Mouse (Mus musculus) embryo, embryonic 10.5 days (tissue): ENCODE measurements around the gene Cldn15.
"Not testable (repeated sequence)": the region's sequence is repeated elsewhere in the genome, so short reads cannot be mapped to it uniquely, and the experiment has no call there.

Experiments used
- DNase-seq: peaks from one replicate; pipeline ENCODE4 v3.0.0-alpha.2; 2015; ENCODE audit warnings: low spot score

The Cldn15 gene

GRCm38 (mm10) chr5:136966331-136966730, at the start of gene Cldn15:
Gene Cldn15 (plus strand): TSS chr5:136966616.
- peak; percentile 23 for DNase-seq

GRCm38 (mm10) chr5:136917613-136918242, 48.7 kb upstream of the Cldn15 start:
- no peak for DNase-seq

DNA sequence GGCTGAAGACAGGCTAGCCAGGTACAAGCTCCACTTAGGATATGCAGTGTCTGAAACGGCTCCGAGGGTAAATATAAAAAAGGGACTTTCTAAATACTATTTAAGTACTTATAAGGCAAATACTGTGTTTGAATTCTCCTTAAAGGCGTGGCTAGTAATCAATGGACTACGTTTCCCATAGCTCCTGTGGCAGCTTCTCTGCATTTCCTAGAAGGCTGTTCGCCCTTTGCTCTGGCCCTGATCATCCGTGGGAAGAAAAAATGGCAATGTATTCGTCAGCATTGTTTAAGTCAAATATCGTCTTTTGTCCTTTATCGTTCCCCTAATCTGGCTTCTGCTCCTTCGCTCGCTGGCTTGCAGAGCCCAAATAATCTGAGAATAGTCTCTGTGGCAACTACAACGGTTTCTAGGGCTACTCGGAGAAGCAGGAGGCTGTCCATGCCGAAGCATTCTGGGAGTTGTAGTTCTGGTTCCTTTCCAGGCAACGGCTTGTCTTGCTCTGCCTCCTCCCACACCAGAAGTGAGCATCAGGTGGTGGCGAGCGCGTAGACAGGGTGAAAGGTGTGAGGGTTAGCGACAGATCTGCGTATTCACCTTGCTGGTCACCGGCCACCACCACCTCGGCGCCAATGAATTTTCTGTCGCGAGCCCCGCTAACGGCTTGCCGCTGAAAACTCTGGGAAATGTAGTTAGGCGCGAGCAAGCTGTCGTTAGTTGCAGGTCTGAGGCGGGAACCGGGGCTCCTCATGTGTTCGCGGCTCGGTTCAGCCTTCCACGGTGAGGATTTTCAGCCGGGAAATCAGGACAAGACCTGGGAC, 47.6 kb upstream of the Cldn15 start:
- peak; percentile 95 for DNase-seq

DNA sequence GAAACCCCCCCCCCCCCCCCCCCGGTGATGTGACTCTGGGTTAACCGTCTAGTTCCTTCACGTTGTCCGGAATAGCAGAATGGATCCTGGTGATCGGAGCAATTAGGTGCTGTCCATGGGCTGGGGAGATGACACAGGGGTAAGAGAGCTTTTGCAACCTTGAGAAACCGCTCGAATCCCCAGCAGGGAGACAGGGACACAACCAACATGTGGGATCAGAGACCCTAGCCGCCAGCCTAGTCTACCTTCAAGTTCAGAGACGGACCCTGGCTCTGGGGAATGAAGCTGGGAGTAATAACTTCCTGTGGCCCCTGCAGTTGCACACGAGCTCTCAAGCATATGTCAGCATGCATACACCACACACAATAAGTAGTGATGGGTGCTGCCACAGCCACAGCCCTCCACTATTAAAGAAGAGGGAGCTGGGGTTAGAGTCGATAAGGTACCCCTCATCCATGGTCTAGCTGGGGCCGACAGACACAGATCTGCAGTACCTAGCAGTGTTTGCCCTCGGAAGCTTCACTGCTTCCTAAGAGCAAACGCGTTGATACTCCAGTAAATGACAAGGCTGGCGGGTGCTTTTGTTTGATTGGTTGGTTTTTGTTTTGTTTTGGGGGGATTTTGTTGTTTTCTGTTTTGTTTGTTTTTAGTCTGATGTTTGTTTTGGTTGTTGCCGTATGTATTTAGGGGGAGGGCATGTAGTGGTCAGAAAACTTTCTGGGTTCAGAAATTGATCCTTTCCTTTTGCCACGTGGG, 46.7 kb upstream of the Cldn15 start:
- peak; percentile 34 for DNase-seq

DNA sequence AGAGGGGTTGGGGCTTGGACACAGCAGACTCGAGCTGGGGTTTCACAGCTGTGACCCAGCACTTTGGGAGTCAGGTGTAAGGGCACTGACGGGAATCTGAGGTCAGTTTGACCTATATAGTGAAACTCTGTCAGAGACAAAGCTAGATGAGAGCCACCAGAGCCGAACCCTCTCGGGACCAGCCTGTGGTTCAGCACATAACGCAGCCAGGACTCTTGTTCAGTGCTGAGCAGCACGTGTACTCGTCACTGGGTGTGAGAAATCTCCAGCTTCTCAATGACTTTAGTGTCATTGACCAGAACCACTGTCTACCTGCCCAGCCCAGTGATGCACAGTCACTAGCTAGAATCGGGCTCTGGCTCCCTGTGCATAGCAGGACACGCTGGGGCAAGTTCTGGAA, 43.6 kb upstream of the Cldn15 start:
- DNase-seq = no peak

DNA sequence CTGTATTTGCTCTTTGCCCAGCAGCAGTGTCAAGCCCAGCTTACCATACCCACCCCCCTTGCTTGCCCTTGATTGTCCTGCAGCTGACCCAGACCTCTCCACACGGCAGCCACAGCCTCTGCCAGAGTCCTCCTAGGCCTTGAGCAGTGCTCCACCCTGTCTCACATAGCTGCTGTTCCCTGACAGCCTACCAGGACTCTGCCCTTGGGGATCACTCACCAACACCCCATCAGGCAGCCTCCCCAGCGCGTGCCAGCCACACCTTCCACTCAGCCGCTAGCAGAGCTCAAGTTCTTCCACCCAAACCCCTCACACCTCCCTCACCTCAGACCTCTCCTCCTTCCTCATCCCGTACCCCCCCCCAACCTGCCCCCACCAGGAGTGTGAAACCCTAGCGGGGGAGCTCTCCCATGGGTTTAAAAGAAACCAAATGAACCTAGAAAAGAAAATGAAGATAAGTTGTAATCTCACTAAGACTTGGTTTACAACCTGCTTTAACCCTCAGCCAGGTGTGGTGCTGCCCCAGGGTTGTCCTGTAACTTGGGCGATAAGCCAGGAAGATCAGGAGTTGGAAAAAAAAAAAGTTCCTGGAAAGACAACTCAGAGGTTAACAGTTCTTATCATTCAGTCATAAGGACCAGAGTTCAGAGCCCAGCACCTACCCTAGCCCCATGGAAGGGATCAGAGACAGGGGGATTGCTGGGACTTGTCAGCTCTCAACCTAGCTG, 42.5 kb upstream of the Cldn15 start:
- DNase-seq = no peak

GRCm38 (mm10) chr5:136929073-136929472, 37.3 kb upstream of the Cldn15 start:
- peak; percentile 94 for DNase-seq

- DNase-seq = no peak
Observed at GRCm38 (mm10) chr5:136931896-136932295, 34.5 kb upstream of the Cldn15 start.

DNA sequence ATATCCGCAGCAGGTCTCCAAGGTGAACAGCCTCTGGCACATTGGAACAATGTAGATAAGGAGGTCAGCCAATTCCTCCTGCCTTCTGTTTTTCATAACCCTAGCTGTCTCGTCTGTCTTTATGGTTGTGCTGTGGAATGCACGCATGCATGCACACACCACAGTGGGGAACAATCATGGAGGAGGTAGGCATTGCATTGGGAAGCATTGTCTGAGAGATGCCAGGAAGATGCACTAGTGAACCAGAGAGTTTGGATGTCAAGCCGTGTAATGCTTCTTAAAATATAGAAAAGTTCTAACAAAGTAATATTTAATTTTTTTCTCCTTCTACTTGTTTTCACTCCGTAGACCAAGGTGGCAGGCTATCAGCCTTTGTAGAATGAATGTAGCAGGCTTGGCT, 33.5 kb upstream of the Cldn15 start:
- DNase-seq = no peak

DNA sequence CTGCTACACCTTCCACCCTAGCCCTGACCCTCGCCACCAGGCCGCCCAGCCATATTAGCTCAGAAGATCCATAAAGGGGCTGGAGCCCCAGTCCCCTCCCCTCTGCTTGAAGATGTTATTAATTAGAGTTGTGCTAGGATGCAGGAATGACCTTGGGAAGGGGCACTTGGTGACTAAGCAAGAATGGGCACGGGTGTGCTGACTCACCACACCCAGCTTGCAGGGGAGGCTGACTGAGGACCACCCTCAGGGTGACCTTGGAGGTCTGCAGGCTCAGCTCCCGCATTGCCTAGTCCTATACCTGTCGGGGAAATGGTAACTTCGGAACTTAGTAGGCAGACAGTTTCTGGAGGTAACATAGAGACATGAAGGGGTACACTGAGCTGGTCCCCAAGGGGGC, 32.5 kb upstream of the Cldn15 start:
- DNase-seq = no peak

DNA sequence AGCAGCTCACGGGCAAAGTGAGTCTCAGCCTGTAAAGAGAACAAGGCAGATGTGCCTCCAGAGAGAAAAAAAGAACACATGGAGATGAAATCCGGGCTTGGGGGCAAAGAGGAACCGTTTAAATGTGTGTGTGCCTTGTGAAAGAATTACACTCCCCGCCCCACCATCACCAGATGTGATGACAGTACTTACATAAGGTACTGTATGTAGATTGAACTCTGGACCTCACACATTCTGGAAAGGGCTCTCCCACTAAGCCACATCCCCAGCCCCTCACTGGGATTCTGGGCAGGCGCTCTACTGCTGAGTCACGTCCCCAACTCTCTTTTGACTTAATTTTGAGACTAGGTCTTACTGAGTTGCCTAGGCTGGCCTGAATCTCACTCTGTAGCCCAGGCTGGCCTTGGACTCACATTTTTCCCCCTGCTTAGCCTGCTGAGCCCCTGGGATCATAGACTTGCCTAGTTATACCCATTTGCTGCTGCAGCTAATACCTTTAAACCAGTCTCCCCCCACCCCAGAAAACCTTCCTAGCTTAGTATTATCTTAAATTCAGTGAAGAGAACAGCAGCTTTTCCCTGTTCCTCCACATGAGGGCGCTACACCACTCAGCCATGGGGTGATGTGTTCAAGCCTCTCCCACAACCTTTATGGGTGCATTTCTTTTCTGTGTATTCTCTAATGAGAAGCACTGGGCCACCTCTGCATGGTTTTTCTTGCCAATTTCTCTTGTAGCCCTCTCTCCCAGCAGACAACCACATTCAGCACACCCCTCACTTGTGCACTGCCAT, 30.3 kb upstream of the Cldn15 start:
- no peak for DNase-seq

DNA sequence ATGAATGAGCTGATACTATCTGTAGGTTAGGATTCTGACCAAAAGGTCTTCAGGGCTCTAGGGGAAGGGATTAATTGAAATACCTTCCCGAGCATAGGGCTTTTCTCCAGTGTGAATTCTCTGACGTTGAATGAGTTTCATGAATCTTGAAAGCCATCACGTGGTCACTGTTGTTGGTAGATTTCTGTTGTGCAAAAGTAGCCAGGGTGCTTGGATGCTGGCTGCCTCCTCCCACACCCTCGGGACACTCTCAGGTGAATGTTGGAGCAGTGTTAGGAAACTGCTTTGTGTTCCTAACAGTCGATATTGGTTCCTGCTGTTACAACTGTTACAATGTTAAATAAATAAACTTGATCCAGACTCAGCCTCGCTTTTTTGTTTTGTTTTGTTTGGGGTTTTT, 29.7 kb upstream of the Cldn15 start:
- no peak for DNase-seq

GRCm38 (mm10) chr5:136937621-136938020, 28.8 kb upstream of the Cldn15 start:
- no peak for DNase-seq

DNA sequence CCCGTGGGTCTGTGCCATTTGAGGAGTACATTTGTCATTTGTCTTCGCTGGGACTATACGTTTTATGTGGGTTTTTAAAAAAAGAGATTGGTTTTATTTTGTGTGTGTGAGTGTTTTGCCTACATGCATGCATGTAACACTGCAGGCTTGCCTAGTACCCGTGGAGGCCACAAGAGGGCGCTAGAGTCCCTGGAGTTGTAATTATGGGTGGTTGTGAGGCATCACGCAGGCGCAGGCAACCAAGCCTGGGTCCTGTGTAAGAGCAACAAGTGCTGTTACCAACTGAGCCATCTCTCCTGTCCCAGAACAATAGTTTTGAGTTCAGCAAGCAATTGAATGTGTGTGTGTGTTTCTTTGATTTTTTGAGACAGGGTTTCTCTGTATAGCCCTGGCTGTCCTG, 27.1 kb upstream of the Cldn15 start:
- DNase-seq = no peak

DNA sequence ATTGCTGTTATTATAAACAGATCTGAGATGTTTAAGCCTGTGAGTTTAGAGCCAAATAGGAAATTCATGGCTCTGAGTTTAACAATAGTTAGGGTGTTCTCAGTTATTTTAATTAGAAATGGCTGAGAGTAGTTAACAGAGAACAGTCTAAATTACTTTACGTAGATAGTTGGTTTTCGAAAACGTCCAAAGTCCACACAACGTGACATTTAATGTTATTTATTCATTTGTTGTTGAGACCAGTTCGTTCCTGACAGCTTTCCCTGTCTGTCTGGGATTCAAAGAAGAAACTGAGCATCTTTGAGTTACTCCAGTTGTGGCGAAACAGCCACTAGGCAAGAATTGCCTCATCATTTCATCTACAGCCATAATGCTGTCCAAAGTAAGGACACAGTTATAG, 26.4 kb upstream of the Cldn15 start:
- DNase-seq = not testable (repeated sequence)

GRCm38 (mm10) chr5:136940845-136941560, 25.4 kb upstream of the Cldn15 start:
- no peak for DNase-seq

DNA sequence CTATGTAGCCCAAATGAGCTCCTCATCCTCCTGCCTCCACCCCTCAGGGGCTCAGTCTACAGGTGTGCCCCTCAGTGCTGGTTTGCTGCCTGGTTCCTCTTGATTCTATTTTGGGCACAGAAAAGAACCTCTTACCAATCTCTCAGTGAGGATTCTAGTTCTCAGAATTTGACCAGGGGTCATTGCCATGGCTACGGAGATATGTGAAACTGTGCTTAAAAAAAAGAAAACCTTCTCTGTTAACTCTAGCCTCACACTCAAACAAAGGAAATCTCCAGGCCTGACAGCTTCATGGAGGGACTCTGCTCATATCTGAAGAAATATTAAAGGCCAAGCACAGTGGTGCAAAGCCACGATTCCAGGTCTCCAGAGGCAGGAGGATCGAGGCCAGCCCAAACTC, 23.6 kb upstream of the Cldn15 start:
- peak; percentile 14 for DNase-seq

GRCm38 (mm10) chr5:136943382-136943781, 23.0 kb upstream of the Cldn15 start:
- no peak for DNase-seq

DNA sequence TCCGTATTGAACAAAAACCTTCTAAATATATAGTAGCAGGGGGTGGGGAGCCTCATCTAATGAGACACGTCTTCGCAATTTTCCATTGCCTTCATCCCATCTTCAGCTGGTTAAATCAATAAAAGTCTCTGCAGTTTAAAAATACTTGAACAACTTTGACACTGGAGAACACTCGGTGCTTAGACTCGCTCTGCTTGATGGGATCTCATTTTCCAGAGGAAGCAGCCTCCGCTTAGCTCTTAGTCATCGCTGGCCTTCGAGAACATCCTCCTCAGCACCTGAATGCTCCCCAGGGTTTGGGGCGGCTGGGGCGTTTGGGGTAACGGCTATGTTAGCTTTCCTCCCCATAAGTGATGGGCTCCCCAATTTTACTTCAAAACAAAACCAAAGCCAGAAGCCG, 21.3 kb upstream of the Cldn15 start:
- no peak for DNase-seq

DNA sequence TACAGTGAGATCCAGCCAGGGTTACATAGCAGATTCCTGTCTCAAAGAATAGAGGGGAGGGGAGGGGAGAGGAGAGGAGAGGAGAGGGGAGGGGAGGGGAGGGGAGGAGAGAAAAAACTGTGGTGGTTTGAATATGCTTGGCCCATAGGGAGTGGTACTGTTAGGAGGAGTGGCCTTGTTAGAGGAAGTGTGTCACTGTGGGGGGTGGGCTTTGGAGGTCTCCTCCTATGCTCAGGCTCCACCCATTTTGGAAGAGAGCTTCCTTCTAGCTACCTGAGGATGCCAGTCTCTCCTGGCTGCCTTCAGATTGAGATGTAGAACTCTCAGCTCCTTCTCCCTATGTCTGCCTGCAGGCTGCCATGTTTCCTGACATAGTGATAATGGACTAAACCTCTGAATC, 18.5 kb upstream of the Cldn15 start:
- no peak for DNase-seq
